Mouse (Mus musculus): Measurements from ENCODE around the gene Sh2d1b1. TPM values are rescaled to one million over a fixed set of nuclear protein-coding genes. Genes with fewer than 3 reads are reported as not detected.

The Sh2d1b1 gene
- polyA plus RNA-seq, 1 experiment from 2014 or later: 0.18 TPM

GRCm38 (mm10) chr1:170325277-170325676 lies 48.2 kb downstream of the Sh2d1b1 start:
- Histone ChIP-seq H3K4me1 (replicated peaks; ENCODE audit: control insufficient read depth, insufficient read depth) (no peaks in the 10 kb centered on the region), H3K9ac (ENCODE audit: low read length) (no peak overlapping the region), H3K4me3 (ENCODE audit: low read depth, low read length) (no peak overlapping the region), H3K4me2 (replicated peaks; ENCODE audit: low read depth) (no peak overlapping the region), H3K36me3 (ENCODE audit: control insufficient read depth, insufficient read depth, low read length) (no peaks in the 10 kb centered on the region), H3K27ac (replicated peaks) (no peak overlapping the region), H3K27me3 (ENCODE audit: control insufficient read depth, insufficient read depth, low read length) (no peaks in the 10 kb centered on the region), H3K9me3 (ENCODE audit: control insufficient read depth, low read length) (no peaks in the 10 kb centered on the region)
- no peak for ATAC-seq (ENCODE audit: low FRiP score, low TSS enrichment)
- 86% methylated on average over 4 of the region's 4 CpGs for WGBS
- no peak for DNase-seq (ENCODE audit: low spot score)
- TF ChIP-seq EP300 (optimal IDR thresholded peaks at IDR 0.05): no peak
- TF ChIP-seq CTCF (IDR thresholded peaks at IDR 0.05; ENCODE audit: low read depth): no peak

- no peaks in the 10 kb centered on the region for H3K27me3 ChIP-seq (ENCODE audit: control insufficient read depth, insufficient read depth, low read length)
- H3K36me3 ChIP-seq (ENCODE audit: control insufficient read depth, insufficient read depth, low read length): no peaks in the 10 kb centered on the region
- H3K27ac ChIP-seq (replicated peaks): no peak overlapping the region
- 59% methylated on average over 6 of the region's 6 CpGs for WGBS
- H3K9me3 ChIP-seq (ENCODE audit: control insufficient read depth, low read length): no peaks in the 10 kb centered on the region
- no peak overlapping the region for H3K4me3 ChIP-seq (ENCODE audit: low read depth, low read length)
- TF ChIP-seq CTCF (IDR thresholded peaks at IDR 0.05; ENCODE audit: low read depth) (no peak), EP300 (optimal IDR thresholded peaks at IDR 0.05) (no peak)
- H3K9ac ChIP-seq (ENCODE audit: low read length): no peak overlapping the region
- no peaks in the 10 kb centered on the region for H3K4me1 ChIP-seq (replicated peaks; ENCODE audit: control insufficient read depth, insufficient read depth)
- ATAC-seq (ENCODE audit: low FRiP score, low TSS enrichment) (no peak), DNase-seq (ENCODE audit: low spot score) (no peak)
- no peak overlapping the region for H3K4me2 ChIP-seq (replicated peaks; ENCODE audit: low read depth)
These were observed 54.8 kb downstream of the Sh2d1b1 start for GRCm38 (mm10) chr1:170331926-170332325.

GRCm38 (mm10) chr1:170332775-170333174 lies 55.7 kb downstream of the Sh2d1b1 start:
- Histone ChIP-seq H3K9ac (ENCODE audit: low read length) (no peak overlapping the region), H3K4me1 (replicated peaks; ENCODE audit: control insufficient read depth, insufficient read depth) (no peaks in the 10 kb centered on the region), H3K9me3 (ENCODE audit: control insufficient read depth, low read length) (no peaks in the 10 kb centered on the region), H3K36me3 (ENCODE audit: control insufficient read depth, insufficient read depth, low read length) (no peaks in the 10 kb centered on the region), H3K4me2 (replicated peaks; ENCODE audit: low read depth) (no peak overlapping the region), H3K27me3 (ENCODE audit: control insufficient read depth, insufficient read depth, low read length) (no peaks in the 10 kb centered on the region), H3K27ac (replicated peaks) (no peak overlapping the region), H3K4me3 (ENCODE audit: low read depth, low read length) (no peak overlapping the region)
- TF ChIP-seq EP300 (optimal IDR thresholded peaks at IDR 0.05) (no peak), CTCF (IDR thresholded peaks at IDR 0.05; ENCODE audit: low read depth) (peak; percentile 49)
- 80% methylated on average over 4 of the region's 4 CpGs for WGBS
- DNase-seq (ENCODE audit: low spot score): no peak
- no peak for ATAC-seq (ENCODE audit: low FRiP score, low TSS enrichment)

Other genes starting within 250 kb of the Sh2d1b1 start
- 22.9 and 25.8 TPM in 2 replicates for gene Ddr2, start 166.6 kb upstream of the Sh2d1b1 start, polyA plus RNA-seq (2015; fragmentation: Nextera tagmentation; extraction: Ambion mirVana)
- gene Uap1, start 102.4 kb upstream of the Sh2d1b1 start, polyA plus RNA-seq (2015; fragmentation: Nextera tagmentation; extraction: Ambion mirVana): 65.0 and 66.3 TPM in 2 replicates
- gene Uhmk1, start 61.9 kb upstream of the Sh2d1b1 start, polyA plus RNA-seq (2015; fragmentation: Nextera tagmentation; extraction: Ambion mirVana): 4.1 TPM in 2 replicates
- not detected in 2 replicates for gene Sh2d1b2, start 44.6 kb upstream of the Sh2d1b1 start, polyA plus RNA-seq (2015; fragmentation: Nextera tagmentation; extraction: Ambion mirVana)
- gene Gm7694, start 29.0 kb downstream of the Sh2d1b1 start, polyA plus RNA-seq (2015; fragmentation: Nextera tagmentation; extraction: Ambion mirVana): 1.7 and 2.6 TPM in 2 replicates
- 0.46 and 0.83 TPM in 2 replicates for gene Spata46, start 31.5 kb downstream of the Sh2d1b1 start, polyA plus RNA-seq (2015; fragmentation: Nextera tagmentation; extraction: Ambion mirVana)